Mouse (Mus musculus) kidney, adult 2 months (tissue): ENCODE data around the gene Polg. TPM values are rescaled to one million over a fixed set of nuclear protein-coding genes. Genes with fewer than 3 reads are reported as not detected.

Source experiments
- DNase-seq: peaks from one replicate; pipeline ENCODE4 v3.0.0; 2021
- H3K27ac ChIP-seq: fragments of 200-500 bp; 2 replicates; pipeline ENCODE4 v1.5.1; 2012; ENCODE audit warnings: low read depth, low read length, control low read depth, inconsistent platforms; ENCODE audit not compliant: insufficient read depth
- H3K27me3 ChIP-seq: fragments of 200-500 bp; replicated peaks from 2 replicates; pipeline ENCODE4 v1.6.1; 2012; ENCODE audit warnings: mild to moderate bottlenecking, moderate library complexity, low read length, inconsistent platforms; ENCODE audit not compliant: control insufficient read depth, insufficient read depth
- H3K36me3 ChIP-seq: fragments of 200-500 bp; 2 replicates; pipeline ENCODE4 v1.6.1; 2012; ENCODE audit warnings: mild to moderate bottlenecking, moderate library complexity, low read length, inconsistent platforms; ENCODE audit not compliant: control insufficient read depth, insufficient read depth
- H3K4me1 ChIP-seq: fragments of 200-500 bp; 2 replicates; pipeline ENCODE4 v1.6.1; 2011; ENCODE audit warnings: low read length; ENCODE audit not compliant: control insufficient read depth, insufficient read depth
- H3K4me3 ChIP-seq: fragments of 200-500 bp; 2 replicates; pipeline ENCODE4 v1.5.1; 2011; ENCODE audit warnings: mild to moderate bottlenecking, low read depth, low read length, control low read depth; ENCODE audit not compliant: insufficient read depth
- CTCF ChIP-seq: fragments of 200-500 bp; conservative IDR thresholded peaks from 2 replicates; pipeline ENCODE4 v1.5.1; 2011; ENCODE audit warnings: low read depth, mild to moderate bottlenecking, control low read depth, low read length, moderate library complexity, mixed read lengths; ENCODE audit not compliant: insufficient read depth, insufficient read length
- POLR2A ChIP-seq: fragments of 200-500 bp; IDR thresholded peaks from one replicate; pipeline ENCODE4 v1.6.1; 2011; ENCODE audit warnings: low read depth, low read length, control low read depth
- WGBS: fragments of 180-500 bp; shearing (Covaris S2); methylation state at CpG from one replicate; pipeline ENCODE4 v1.1.7; 2018; 5-methylcytosine and 5-hydroxymethylcytosine counted together
- polyA plus RNA-seq: library from polyadenylated mRNA; depleted of rRNA; stranded (reverse); fragments of >200 nt; gene quantifications from 2 replicates; pipeline ENCODE4 v1.2.3, GENCODE M21; 2012

Gene Polg
- polyA plus RNA-seq, 1 experiment, result 33.8 TPM

- WGBS, result 64% methylated on average over 5 of the region's 5 CpGs
Measured at GRCm38 (mm10) chr7:79428243-79428642, 37.9 kb downstream of the Polg start.

GRCm38 (mm10) chr7:79425804-79426203 lies 40.4 kb downstream of the Polg start:
- Histone ChIP-seq H3K27ac (no peak overlapping the region), H3K36me3 (no peaks in the 10 kb centered on the region), H3K27me3 (no peaks in the 10 kb centered on the region), H3K4me1 (no peaks in the 10 kb centered on the region), H3K4me3 (no peak overlapping the region)
- 88% methylated on average over 10 of the region's 10 CpGs for WGBS
- TF ChIP-seq CTCF (no peak), POLR2A (no peak)
- no peak for DNase-seq

More at GRCm38 (mm10) chr7:79428243-79428642, 37.9 kb downstream of the Polg start:
- no peak for TF ChIP-seq POLR2A
- TF ChIP-seq CTCF, result no peak
- Histone ChIP-seq H3K4me3 (no peak overlapping the region), H3K27me3 (no peaks in the 10 kb centered on the region), H3K27ac (no peak overlapping the region), H3K36me3 (no peaks in the 10 kb centered on the region), H3K4me1 (no peaks in the 10 kb centered on the region)
- no peak for DNase-seq

- H3K4me3 ChIP-seq, result no peak overlapping the region
- no peak overlapping the region for H3K27ac ChIP-seq
- WGBS, result 95% methylated on average over 10 of the region's 10 CpGs
- DNase-seq, result no peak
- H3K27me3 ChIP-seq, result no peaks in the 10 kb centered on the region
- no peaks in the 10 kb centered on the region for H3K36me3 ChIP-seq
- no peaks in the 10 kb centered on the region for H3K4me1 ChIP-seq
- TF ChIP-seq CTCF, result no peak
- no peak for TF ChIP-seq POLR2A
Measured at GRCm38 (mm10) chr7:79422876-79423275, 43.3 kb downstream of the Polg start.

- H3K4me1 ChIP-seq, result no peaks in the 10 kb centered on the region
- H3K27me3 ChIP-seq, result no peaks in the 10 kb centered on the region
- DNase-seq, result no peak
- H3K4me3 ChIP-seq, result no peak overlapping the region
- H3K27ac ChIP-seq, result no peak overlapping the region
- WGBS, result 81% methylated on average over 7 of the region's 7 CpGs
- H3K36me3 ChIP-seq, result no peaks in the 10 kb centered on the region
- TF ChIP-seq CTCF, result no peak
- TF ChIP-seq POLR2A, result no peak
Measured at GRCm38 (mm10) chr7:79419950-79420349, 46.2 kb downstream of the Polg start.

GRCm38 (mm10) chr7:79414449-79415375 lies 51.5 kb downstream of the Polg start:
- no peak for DNase-seq
- WGBS, result 78% methylated on average over 18 of the region's 18 CpGs

GRCm38 (mm10) chr7:79400296-79400695 lies 65.9 kb downstream of the Polg start:
- 87% methylated on average over 3 of the region's 3 CpGs for WGBS
- Histone ChIP-seq H3K27ac (no peak overlapping the region), H3K4me3 (no peak overlapping the region), H3K36me3 (no peaks in the 10 kb centered on the region), H3K4me1 (no peaks in the 10 kb centered on the region), H3K27me3 (no peaks in the 10 kb centered on the region)
- TF ChIP-seq CTCF, result no peak
- TF ChIP-seq POLR2A, result no peak
- DNase-seq, result no peak

More at GRCm38 (mm10) chr7:79414449-79415375, 51.5 kb downstream of the Polg start:
- no peaks in the 10 kb centered on the region for H3K4me1 ChIP-seq
- H3K36me3 ChIP-seq, result no peaks in the 10 kb centered on the region
- TF ChIP-seq POLR2A, result no peak
- no peak overlapping the region for H3K4me3 ChIP-seq
- no peaks in the 10 kb centered on the region for H3K27me3 ChIP-seq
- H3K27ac ChIP-seq, result no peak overlapping the region

GRCm38 (mm10) chr7:79398971-79399370 lies 67.2 kb downstream of the Polg start:
- H3K27ac ChIP-seq, result no peak overlapping the region
- TF ChIP-seq POLR2A (no peak), CTCF (no peak)
- H3K4me3 ChIP-seq, result no peak overlapping the region
- no peaks in the 10 kb centered on the region for H3K4me1 ChIP-seq
- DNase-seq, result no peak
- WGBS, result 86% methylated on average over 12 of the region's 12 CpGs
- no peaks in the 10 kb centered on the region for H3K36me3 ChIP-seq
- H3K27me3 ChIP-seq, result no peaks in the 10 kb centered on the region
